Comparison of ENCODE assay signal across 18 mouse cellular contexts in the genomic region with DNA sequence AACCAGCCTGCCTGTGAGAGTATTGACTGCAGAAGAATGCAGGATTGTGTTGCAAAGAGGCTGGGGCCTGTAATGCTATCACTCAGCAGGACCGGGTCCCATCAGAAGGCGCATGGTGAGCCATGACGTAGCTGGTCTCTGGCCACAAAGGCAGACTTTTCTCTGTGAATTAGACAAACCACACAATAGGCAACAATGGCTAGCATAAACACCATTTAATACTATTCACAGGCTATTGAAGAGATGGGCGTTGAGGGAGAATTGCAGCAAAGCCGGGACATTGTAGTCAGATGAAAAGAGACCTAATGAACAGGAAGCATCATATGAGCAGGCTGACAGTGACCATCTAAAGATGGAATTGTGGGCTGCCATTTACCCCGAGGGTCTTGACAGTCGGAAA.
DNase-seq lines count a peak whose midpoint lies in the region; ATAC-seq and TF ChIP-seq lines count a peak whose summit lies in the region.
"Had no signal": no experiment of that assay in that cellular context is flagged by ENCODE, and none has a peak within 500 bp of the region (broad histone marks: within the 10 kb centered on the region; RNA-seq: fewer than 3 reads in every experiment).

No protein-coding gene starts in this region.

- no peak overlapping the region for H3K27ac ChIP-seq in ES-E14 (ENCODE audit: insufficient read depth, low read depth, low read length, poor library complexity, severe bottlenecking)
- peak overlapping the region; percentile 54 for H3K27ac ChIP-seq in hindbrain, embryonic 10.5 days
- H3K27ac ChIP-seq in midbrain, embryonic 12.5 days (replicated peaks), result peak overlapping the region; percentile 42; the same call in 1 of the 2 replicates
- no peak overlapping the region for H3K27ac ChIP-seq in liver, embryonic 11.5 days (ENCODE audit: low read depth, low read length)
- H3K27ac ChIP-seq: gastrocnemius, adult 2 months; heart, embryonic 10.5 days; lung, embryonic 15.5 days had no signal

- 18% methylated on average over 7 of the region's 7 CpGs for whole genome bisulfite sequencing in hindbrain, embryonic 10.5 days
- WGBS in midbrain, embryonic 12.5 days, result 11% methylated on average over 7 of the region's 7 CpGs
- 67% methylated on average over 7 of the region's 7 CpGs for WGBS in liver, embryonic 11.5 days

- H3K36me3 ChIP-seq in ES-E14 (ENCODE audit: control insufficient read depth, insufficient read depth, low read length, poor library complexity, severe bottlenecking), result no peaks in the 10 kb centered on the region
- no peaks in the 10 kb centered on the region for H3K36me3 ChIP-seq in hindbrain, embryonic 10.5 days
- no peaks in the 10 kb centered on the region for H3K36me3 ChIP-seq in midbrain, embryonic 12.5 days
- no peaks in the 10 kb centered on the region for H3K36me3 ChIP-seq in liver, embryonic 11.5 days (ENCODE audit: control insufficient read depth, insufficient read depth, low read length)
- H3K36me3 ChIP-seq: G1E; heart, embryonic 10.5 days; lung, embryonic 15.5 days had no signal

- H3K9me3 ChIP-seq in ES-E14 (ENCODE audit: control insufficient read depth, insufficient read depth, low read depth, low read length), result peaks cover 2% of the 10 kb centered on the region; the same call in 1 of the 2 replicates
- H3K9me3 ChIP-seq in hindbrain, embryonic 10.5 days, result peaks cover 37% of the 10 kb centered on the region
- peaks cover 21% of the 10 kb centered on the region for H3K9me3 ChIP-seq in midbrain, embryonic 12.5 days
- H3K9me3 ChIP-seq in liver, embryonic 11.5 days (ENCODE audit: control insufficient read depth, low read length), result no peaks in the 10 kb centered on the region

- H3K27me3 ChIP-seq in hindbrain, embryonic 10.5 days (ENCODE audit: insufficient read depth, poor library complexity, severe bottlenecking), result peaks cover 67% of the 10 kb centered on the region
- peaks cover 54% of the 10 kb centered on the region for H3K27me3 ChIP-seq in midbrain, embryonic 12.5 days
- 0 out of 2 replicates have a peak, but pooled peaks cover 3% of the 10 kb centered on the region for H3K27me3 ChIP-seq in liver, embryonic 11.5 days (replicated peaks; ENCODE audit: control insufficient read depth, insufficient read depth, low read length)

- H3K4me3 ChIP-seq in ES-E14 (ENCODE audit: insufficient read depth in 1 of 2, low read depth in 1 of 2, low read length in 2 of 2, poor library complexity in 1 of 2, severe bottlenecking in 1 of 2), result no peak overlapping the region
- peak overlapping the region; percentile 14; the same call in 1 of the 2 replicates for H3K4me3 ChIP-seq in hindbrain, embryonic 10.5 days
- H3K4me3 ChIP-seq in midbrain, embryonic 12.5 days, result no peak overlapping the region
- no peak overlapping the region for H3K4me3 ChIP-seq in liver, embryonic 11.5 days (ENCODE audit: low read depth, low read length)
- H3K4me3 ChIP-seq: gastrocnemius, adult 2 months; heart, embryonic 10.5 days; lung, embryonic 15.5 days; megakaryocyte, embryonic 14.5 days had no signal

- no peak overlapping the region for H3K9ac ChIP-seq in ES-E14 (ENCODE audit: insufficient read depth, low read depth, low read length, poor library complexity, severe bottlenecking)
- no peak overlapping the region for H3K9ac ChIP-seq in midbrain, embryonic 12.5 days (replicated peaks)
- H3K9ac ChIP-seq in liver, embryonic 11.5 days (ENCODE audit: low read depth, low read length), result no peak overlapping the region
- H3K9ac ChIP-seq: lung, embryonic 15.5 days had no signal

- ATAC-seq in midbrain, embryonic 12.5 days (ENCODE audit: low FRiP score, low read depth), result peak; percentile 92
- no peak for ATAC-seq in liver, embryonic 11.5 days (replicated peaks; ENCODE audit: low FRiP score)

- H3K4me2 ChIP-seq in midbrain, embryonic 12.5 days (replicated peaks), result peak overlapping the region; percentile 14
- no peak overlapping the region for H3K4me2 ChIP-seq in liver, embryonic 11.5 days
- H3K4me2 ChIP-seq: lung, embryonic 15.5 days had no signal

- peak; percentile 60 for DNase-seq in ES-E14 (ENCODE audit: low read depth, low spot score)
- peak; percentile 53 for DNase-seq in embryo, embryonic 9.5 days (ENCODE audit: extremely low spot score)
- peak; percentile 70 for DNase-seq in hindbrain, embryonic 10.5 days (ENCODE audit: low spot score)
- DNase-seq in liver, embryonic 11.5 days (ENCODE audit: low spot score), result no peak
- DNase-seq in ovary, postnatal 10 days (ENCODE audit: low spot score), result no peak
- DNase-seq in layer of hippocampus, postnatal 10 days (ENCODE audit: low spot score in 2 of 2), result no peak
- DNase-seq in left cerebral cortex, adult 11 months (ENCODE audit: low spot score), result no peak
- DNase-seq: adrenal gland, postnatal 25 days; B cell, adult 2 months; gastrocnemius, adult 2 months; heart, postnatal 36 days; kidney, adult 18-20 months; liver had no signal

- in situ Hi-C loops in ES-E14 (cut with MboI; ENCODE audit: low sequenced_read_pairs in 2 of 2, unreplicated experiment in 2 of 2), result no loop called here

- peaks cover 0 to 2% of the 10 kb centered on the region in 2 experiments; a peak in 1 of 4 replicates for H3K4me1 ChIP-seq in ES-E14 (ENCODE audit: control insufficient read depth in 2 of 2, insufficient read depth in 2 of 2, low read length in 2 of 2, poor library complexity in 1 of 2)
- peaks cover 35% of the 10 kb centered on the region for H3K4me1 ChIP-seq in hindbrain, embryonic 10.5 days (replicated peaks)
- H3K4me1 ChIP-seq in midbrain, embryonic 12.5 days, result peaks cover 35% of the 10 kb centered on the region
- H3K4me1 ChIP-seq in liver, embryonic 11.5 days (replicated peaks; ENCODE audit: control insufficient read depth, insufficient read depth, low read length), result no peaks in the 10 kb centered on the region
- H3K4me1 ChIP-seq: heart, embryonic 10.5 days; lung, embryonic 15.5 days; megakaryocyte, embryonic 14.5 days had no signal

TF ChIP-seq in ES-E14, 5 proteins besides CTCF, POLR2A, EP300 and RAD21:
- TF ChIP-seq MAFK (IDR thresholded peaks at IDR 0.05; ENCODE audit: insufficient read depth, low read depth, low read length), result no peak
- TF ChIP-seq CHD2 (IDR thresholded peaks at IDR 0.05; ENCODE audit: low read depth, low read length), result no peak
- no peak for TF ChIP-seq ZC3H11A (IDR thresholded peaks at IDR 0.05; ENCODE audit: borderline replicate concordance, low read depth, low read length)
- TF ChIP-seq ZNF384 (IDR thresholded peaks at IDR 0.05; ENCODE audit: low read depth, low read length), result no peak
- TF ChIP-seq HCFC1 (IDR thresholded peaks at IDR 0.05; ENCODE audit: borderline replicate concordance, insufficient read depth, low read length), result no peak

Comparison
In these comparisons a context has a peak if more than half of its experiments do, and no peak if none do; other contexts are left out.
1. DNase-seq: peak in ES-E14 (single experiment), embryo, embryonic 9.5 days (single experiment) and hindbrain, embryonic 10.5 days (single experiment); none in liver, embryonic 11.5 days (single experiment), ovary, postnatal 10 days (single experiment), layer of hippocampus, postnatal 10 days (0 of 2) and left cerebral cortex, adult 11 months (single experiment).
2. H3K27ac ChIP-seq: peak in hindbrain, embryonic 10.5 days (single experiment) and midbrain, embryonic 12.5 days (single experiment); none in ES-E14 (single experiment) and liver, embryonic 11.5 days (single experiment).